Mouse (Mus musculus) limb, embryonic 13.5 days (tissue): ENCODE measurements at regions not wholly inside any gene's neighbourhood (a gene's known extent, or its start where the extent isn't known, plus 50 kb on each side); places are given as distances from the start of the nearest gene placed in this dataset.

ENCODE experiments used
- ATAC-seq: fragments of 200-750 bp; cut with Nextera tagmentation; 2 replicates; pipeline ENCODE4 v1.8.0; 2017; ENCODE audit warnings: low read depth, moderate number of reproducible peaks, moderate TSS enrichment; ENCODE audit not compliant: low FRiP score
- H3K27ac ChIP-seq: fragments of 300-500 bp; sonication (generic); 2 replicates; pipeline ENCODE4 v1.5.1; 2015; ENCODE audit warnings: inconsistent platforms, mild to moderate bottlenecking, moderate library complexity
- H3K27me3 ChIP-seq: fragments of 300-500 bp; sonication (generic); 2 replicates; pipeline ENCODE4 v1.6.1; 2015; ENCODE audit warnings: mild to moderate bottlenecking, inconsistent platforms
- H3K36me3 ChIP-seq: fragments of 300-500 bp; sonication (generic); 2 replicates; pipeline ENCODE4 v1.6.1; 2015; ENCODE audit warnings: inconsistent platforms, mild to moderate bottlenecking, moderate library complexity
- H3K4me1 ChIP-seq: fragments of 300-500 bp; sonication (generic); 2 replicates; pipeline ENCODE4 v1.6.1; 2015; ENCODE audit warnings: inconsistent platforms
- H3K4me2 ChIP-seq: fragments of 300-500 bp; sonication (generic); replicated peaks from 2 replicates; pipeline ENCODE4 v1.6.1; 2015; ENCODE audit warnings: inconsistent platforms, mild to moderate bottlenecking, moderate library complexity
- H3K4me3 ChIP-seq: fragments of 300-500 bp; sonication (generic); 2 replicates; pipeline ENCODE4 v1.5.1; 2015; ENCODE audit warnings: moderate library complexity, mild to moderate bottlenecking, inconsistent platforms
- H3K9ac ChIP-seq: fragments of 300-500 bp; sonication (generic); 2 replicates; pipeline ENCODE4 v1.6.1; 2015; ENCODE audit warnings: mild to moderate bottlenecking, inconsistent platforms
- H3K9me3 ChIP-seq: fragments of 300-500 bp; sonication (generic); 2 replicates; pipeline ENCODE4 v1.6.1; 2016; ENCODE audit warnings: inconsistent platforms
- WGBS: fragments of 180-500 bp; shearing (Covaris S2); methylation state at CpG from one replicate; pipeline ENCODE4 v1.1.7; 2015; 5-methylcytosine and 5-hydroxymethylcytosine counted together

- Histone ChIP-seq H3K9ac (no peak overlapping the region), H3K4me3 (no peak overlapping the region), H3K27me3 (peaks cover 19% of the 10 kb centered on the region), H3K9me3 (no peaks in the 10 kb centered on the region), H3K36me3 (no peaks in the 10 kb centered on the region), H3K4me1 (peaks cover 20% of the 10 kb centered on the region; the same call in 1 of the 2 replicates), H3K4me2 (peak overlapping the region; percentile 16; the same call in 1 of the 2 replicates), H3K27ac (no peak overlapping the region)
- no peak for ATAC-seq
- WGBS, result 27% methylated on average over 18 of the region's 18 CpGs
These were observed 246.2 kb upstream of the Meis1 start for GRCm38 (mm10) chr11:19264798-19265671.

GRCm38 (mm10) chr11:19265672-19265972 lies 246.8 kb upstream of the Meis1 start:
- no peak overlapping the region for H3K9ac ChIP-seq
- H3K27ac ChIP-seq, result no peak overlapping the region
- no peak for ATAC-seq
- 18% methylated on average over 3 of the region's 3 CpGs for WGBS
- H3K4me1 ChIP-seq, result peaks cover 15% of the 10 kb centered on the region; the same call in 1 of the 2 replicates
- no peaks in the 10 kb centered on the region for H3K36me3 ChIP-seq
- H3K4me3 ChIP-seq, result no peak overlapping the region
- no peaks in the 10 kb centered on the region for H3K9me3 ChIP-seq
- no peak overlapping the region; the same call in 1 of the 2 replicates for H3K4me2 ChIP-seq
- H3K27me3 ChIP-seq, result peaks cover 16% of the 10 kb centered on the region

GRCm38 (mm10) chr11:19290971-19291370 lies 272.2 kb upstream of the Meis1 start:
- WGBS, result 71% methylated on average over 6 of the region's 6 CpGs
- no peaks in the 10 kb centered on the region for H3K36me3 ChIP-seq
- H3K4me2 ChIP-seq, result no peak overlapping the region
- no peak for ATAC-seq
- no peak overlapping the region for H3K4me3 ChIP-seq
- no peaks in the 10 kb centered on the region for H3K27me3 ChIP-seq
- no peaks in the 10 kb centered on the region for H3K4me1 ChIP-seq
- H3K9me3 ChIP-seq, result no peaks in the 10 kb centered on the region
- no peak overlapping the region for H3K9ac ChIP-seq
- no peak overlapping the region for H3K27ac ChIP-seq

GRCm38 (mm10) chr11:19299411-19299810 lies 280.6 kb upstream of the Meis1 start:
- no peaks in the 10 kb centered on the region for H3K9me3 ChIP-seq
- no peaks in the 10 kb centered on the region for H3K27me3 ChIP-seq
- 0 out of 2 replicates have a peak, but pooled peaks cover 2% of the 10 kb centered on the region for H3K4me1 ChIP-seq
- H3K36me3 ChIP-seq, result no peaks in the 10 kb centered on the region
- no peak overlapping the region for H3K4me2 ChIP-seq
- no peak overlapping the region for H3K4me3 ChIP-seq
- H3K9ac ChIP-seq, result no peak overlapping the region
- WGBS, result 93% methylated on average over 1 of the region's 1 CpGs
- no peak overlapping the region for H3K27ac ChIP-seq
- ATAC-seq, result no peak

- Histone ChIP-seq H3K36me3 (no peaks in the 10 kb centered on the region), H3K9me3 (no peaks in the 10 kb centered on the region), H3K4me1 (0 out of 2 replicates have a peak, but pooled peaks cover 2% of the 10 kb centered on the region), H3K4me2 (no peak overlapping the region), H3K27me3 (no peaks in the 10 kb centered on the region), H3K27ac (no peak overlapping the region), H3K4me3 (no peak overlapping the region), H3K9ac (no peak overlapping the region)
- WGBS, result 92% methylated on average over 5 of the region's 5 CpGs
- no peak for ATAC-seq
These were observed 287.9 kb upstream of the Meis1 start for GRCm38 (mm10) chr11:19306687-19307086.

- H3K27me3 ChIP-seq, result no peaks in the 10 kb centered on the region
- no peak for ATAC-seq
- WGBS, result 58% methylated on average over 3 of the region's 3 CpGs
These were observed 312.0 kb upstream of the Meis1 start for GRCm38 (mm10) chr11:19330685-19331239.

GRCm38 (mm10) chr11:19332274-19332673 lies 313.5 kb upstream of the Meis1 start:
- no peak overlapping the region for H3K9ac ChIP-seq
- no peak overlapping the region for H3K27ac ChIP-seq
- no peak for ATAC-seq
- H3K9me3 ChIP-seq, result no peaks in the 10 kb centered on the region
- no peaks in the 10 kb centered on the region for H3K36me3 ChIP-seq
- no peaks in the 10 kb centered on the region for H3K4me1 ChIP-seq
- H3K4me2 ChIP-seq, result no peak overlapping the region
- H3K4me3 ChIP-seq, result no peak overlapping the region
- no peaks in the 10 kb centered on the region for H3K27me3 ChIP-seq

More at GRCm38 (mm10) chr11:19330685-19331239, 312.0 kb upstream of the Meis1 start:
- no peak overlapping the region for H3K27ac ChIP-seq
- no peak overlapping the region for H3K4me2 ChIP-seq
- H3K36me3 ChIP-seq, result no peaks in the 10 kb centered on the region
- H3K9me3 ChIP-seq, result no peaks in the 10 kb centered on the region
- no peak overlapping the region for H3K4me3 ChIP-seq
- no peaks in the 10 kb centered on the region for H3K4me1 ChIP-seq
- H3K9ac ChIP-seq, result no peak overlapping the region

- Histone ChIP-seq H3K27ac (no peak overlapping the region), H3K36me3 (no peaks in the 10 kb centered on the region), H3K4me2 (no peak overlapping the region), H3K9me3 (no peaks in the 10 kb centered on the region), H3K27me3 (no peaks in the 10 kb centered on the region), H3K9ac (no peak overlapping the region), H3K4me3 (no peak overlapping the region), H3K4me1 (no peaks in the 10 kb centered on the region)
- ATAC-seq, result no peak
- 66% methylated on average over 1 of the region's 1 CpGs for WGBS
These were observed 313.9 kb upstream of the Meis1 start for GRCm38 (mm10) chr11:19332727-19333126.

- 91% methylated on average over 1 of the region's 1 CpGs for WGBS
These were observed 315.2 kb upstream of the Meis1 start for GRCm38 (mm10) chr11:19333908-19334487.

GRCm38 (mm10) chr11:19335384-19335783 lies 316.6 kb upstream of the Meis1 start:
- Histone ChIP-seq H3K27me3 (no peaks in the 10 kb centered on the region), H3K27ac (no peak overlapping the region), H3K36me3 (no peaks in the 10 kb centered on the region), H3K9ac (no peak overlapping the region), H3K4me2 (no peak overlapping the region), H3K4me1 (no peaks in the 10 kb centered on the region), H3K9me3 (no peaks in the 10 kb centered on the region), H3K4me3 (no peak overlapping the region)
- WGBS, result 89% methylated on average over 3 of the region's 3 CpGs
- ATAC-seq, result no peak

More at GRCm38 (mm10) chr11:19333908-19334487, 315.2 kb upstream of the Meis1 start:
- H3K9me3 ChIP-seq, result no peaks in the 10 kb centered on the region
- no peak overlapping the region for H3K9ac ChIP-seq
- no peaks in the 10 kb centered on the region for H3K36me3 ChIP-seq
- H3K27me3 ChIP-seq, result no peaks in the 10 kb centered on the region
- H3K4me1 ChIP-seq, result no peaks in the 10 kb centered on the region
- no peak overlapping the region for H3K27ac ChIP-seq
- H3K4me3 ChIP-seq, result no peak overlapping the region
- no peak for ATAC-seq
- H3K4me2 ChIP-seq, result no peak overlapping the region

- no peak overlapping the region for H3K27ac ChIP-seq
- H3K9ac ChIP-seq, result no peak overlapping the region
- H3K9me3 ChIP-seq, result no peaks in the 10 kb centered on the region
- ATAC-seq, result no peak
- H3K27me3 ChIP-seq, result no peaks in the 10 kb centered on the region
- H3K4me1 ChIP-seq, result no peaks in the 10 kb centered on the region
- WGBS, result 92% methylated on average over 7 of the region's 7 CpGs
- H3K4me2 ChIP-seq, result no peak overlapping the region
- no peaks in the 10 kb centered on the region for H3K36me3 ChIP-seq
- H3K4me3 ChIP-seq, result no peak overlapping the region
These were observed 321.0 kb upstream of the Meis1 start for GRCm38 (mm10) chr11:19339721-19340317.

- no peak overlapping the region for H3K27ac ChIP-seq
- H3K9me3 ChIP-seq, result no peaks in the 10 kb centered on the region
- 85% methylated on average over 5 of the region's 5 CpGs for WGBS
- no peaks in the 10 kb centered on the region for H3K27me3 ChIP-seq
- no peak for ATAC-seq
- H3K4me3 ChIP-seq, result no peak overlapping the region
- no peaks in the 10 kb centered on the region for H3K4me1 ChIP-seq
- no peak overlapping the region for H3K4me2 ChIP-seq
- no peaks in the 10 kb centered on the region for H3K36me3 ChIP-seq
- no peak overlapping the region for H3K9ac ChIP-seq
These were observed 322.1 kb upstream of the Meis1 start for GRCm38 (mm10) chr11:19340889-19341288.
